8 mouse cellular contexts compared by ENCODE assay signal in genomic region chr17:29081618-29082381, GRCm38 (mm10). TPM values are rescaled to one million over a fixed set of nuclear protein-coding genes. Genes with fewer than 3 reads are reported as not detected.
DNase-seq lines count a peak whose midpoint lies in the region; ATAC-seq and TF ChIP-seq lines count a peak whose summit lies in the region.

No protein-coding gene starts in this region.

- no peak for ATAC-seq in heart, embryonic 14.5 days (ENCODE audit: insufficient number of reproducible peaks, insufficient read depth, low FRiP score, low read depth)
- ATAC-seq in limb, embryonic 13.5 days (ENCODE audit: low FRiP score, low read depth): no peak
- no peak for ATAC-seq in neural tube, embryonic 14.5 days (ENCODE audit: low read depth)

- H3K36me3 ChIP-seq in heart, embryonic 14.5 days (ENCODE audit: control insufficient read depth, insufficient read depth, low read length): no peaks in the 10 kb centered on the region
- H3K36me3 ChIP-seq in CH12.LX (replicated peaks in 1 of 2; ENCODE audit: control insufficient read depth in 1 of 2, insufficient read depth in 1 of 2, low read length in 1 of 2): peaks cover 0 to 6% of the 10 kb centered on the region in 2 experiments
- no peaks in the 10 kb centered on the region for H3K36me3 ChIP-seq in forebrain, embryonic 10.5 days (replicated peaks)
- no peaks in the 10 kb centered on the region for H3K36me3 ChIP-seq in limb, embryonic 13.5 days
- H3K36me3 ChIP-seq in neural tube, embryonic 14.5 days (ENCODE audit: control insufficient read depth, insufficient read depth, low read length): no peaks in the 10 kb centered on the region

- TF ChIP-seq CTCF in CH12.LX (conservative IDR thresholded peaks at IDR 0.05 in 1 of 2, IDR thresholded peaks at IDR 0.05 in 1 of 2; ENCODE audit: low read depth in 2 of 2, low read length in 2 of 2): no peak

- peak; percentile 38; the same call in 1 of the 2 replicates for TF ChIP-seq POLR2A in CH12.LX (IDR thresholded peaks at IDR 0.05; ENCODE audit: low read depth, low read length)

- WGBS in heart, embryonic 14.5 days: 29% methylated on average over 21 of the region's 21 CpGs
- WGBS in forebrain, embryonic 10.5 days: 5% methylated on average over 21 of the region's 21 CpGs
- WGBS in limb, embryonic 13.5 days: 5% methylated on average over 21 of the region's 21 CpGs
- 7% methylated on average over 21 of the region's 21 CpGs for WGBS in neural tube, embryonic 14.5 days

- TF ChIP-seq EP300 in CH12.LX (IDR thresholded peaks at IDR 0.05; ENCODE audit: low read length): peak; percentile 68

- no peak for DNase-seq in heart, postnatal 36 days
- DNase-seq in CH12.LX (ENCODE audit: extremely low read depth): peak; percentile 86
- DNase-seq in forebrain, embryonic 10.5 days (ENCODE audit: extremely low spot score, low spot score): no peak
- no peak for DNase-seq in spleen, postnatal 4 days (ENCODE audit: low spot score in 2 of 2)
- DNase-seq in ovary, adult 18-20 months (ENCODE audit: low spot score): no peak

- intact Hi-C loops in heart, postnatal 36 days (cut with DNase I): no loop called here

- H3K4me2 ChIP-seq in heart, embryonic 14.5 days (ENCODE audit: low read length): peak overlapping the region; percentile 46
- H3K4me2 ChIP-seq in CH12.LX (ENCODE audit: insufficient read depth, low read depth, poor library complexity, severe bottlenecking): peak overlapping the region; percentile 76
- peak overlapping the region; percentile 53 for H3K4me2 ChIP-seq in limb, embryonic 13.5 days (replicated peaks)
- H3K4me2 ChIP-seq in neural tube, embryonic 14.5 days (ENCODE audit: low read depth, low read length): peak overlapping the region; percentile 33; the same call in 1 of the 2 replicates

- H3K4me3 ChIP-seq in heart, embryonic 14.5 days (ENCODE audit: control insufficient read depth in 1 of 2, insufficient read depth in 1 of 2, low read depth in 1 of 2, low read length in 2 of 2): peak overlapping the region in 1 of 2 experiments; percentile 11; a peak in 1 of 4 replicates
- peak overlapping the region in 1 of 3 experiments; percentile 27 for H3K4me3 ChIP-seq in CH12.LX (replicated peaks in 1 of 3; ENCODE audit: low read depth in 2 of 3, low read length in 2 of 3, poor library complexity in 1 of 3)
- H3K4me3 ChIP-seq in forebrain, embryonic 10.5 days: peak overlapping the region; percentile 28
- peak overlapping the region; percentile 20 for H3K4me3 ChIP-seq in limb, embryonic 13.5 days
- H3K4me3 ChIP-seq in neural tube, embryonic 14.5 days (ENCODE audit: low read depth, low read length): peak overlapping the region; percentile 5; the same call in 1 of the 2 replicates

- no peak overlapping the region for H3K27ac ChIP-seq in heart, embryonic 14.5 days (replicated peaks in 1 of 2; ENCODE audit: control insufficient read depth in 1 of 2, insufficient read depth in 1 of 2, low read depth in 2 of 2, low read length in 2 of 2)
- peak overlapping the region; percentile 91 for H3K27ac ChIP-seq in CH12.LX (ENCODE audit: insufficient read depth, low read depth)
- peak overlapping the region; percentile 65 for H3K27ac ChIP-seq in forebrain, embryonic 10.5 days
- H3K27ac ChIP-seq in limb, embryonic 13.5 days: no peak overlapping the region
- H3K27ac ChIP-seq in neural tube, embryonic 14.5 days (ENCODE audit: low read depth, low read length): no peak overlapping the region

- H3K9me3 ChIP-seq in heart, embryonic 14.5 days (ENCODE audit: control insufficient read depth, low read length): no peaks in the 10 kb centered on the region
- peaks cover 11% of the 10 kb centered on the region for H3K9me3 ChIP-seq in CH12.LX (replicated peaks; ENCODE audit: low read length)
- H3K9me3 ChIP-seq in forebrain, embryonic 10.5 days: peaks cover 7% of the 10 kb centered on the region; the same call in 1 of the 2 replicates
- no peaks in the 10 kb centered on the region for H3K9me3 ChIP-seq in limb, embryonic 13.5 days
- H3K9me3 ChIP-seq in neural tube, embryonic 14.5 days (ENCODE audit: control insufficient read depth, low read length): no peaks in the 10 kb centered on the region

- no peak for TF ChIP-seq RAD21 in CH12.LX (IDR thresholded peaks at IDR 0.05; ENCODE audit: low read depth, low read length)

- H3K9ac ChIP-seq in heart, embryonic 14.5 days (ENCODE audit: low read length): no peak overlapping the region
- H3K9ac ChIP-seq in CH12.LX (ENCODE audit: insufficient read depth, low read depth): peak overlapping the region; percentile 92
- peak overlapping the region; percentile 13; the same call in 1 of the 2 replicates for H3K9ac ChIP-seq in limb, embryonic 13.5 days
- no peak overlapping the region for H3K9ac ChIP-seq in neural tube, embryonic 14.5 days (replicated peaks; ENCODE audit: low read depth, low read length)

- no peaks in the 10 kb centered on the region for H3K79me2 ChIP-seq in CH12.LX (replicated peaks; ENCODE audit: control insufficient read depth, extremely low read depth, insufficient read depth, poor library complexity, severe bottlenecking)

- peaks cover 20 to 28% of the 10 kb centered on the region in 2 experiments for H3K4me1 ChIP-seq in heart, embryonic 14.5 days (ENCODE audit: control insufficient read depth in 2 of 2, insufficient read depth in 2 of 2, low read length in 2 of 2)
- peaks cover 9 to 29% of the 10 kb centered on the region in 2 experiments for H3K4me1 ChIP-seq in CH12.LX (ENCODE audit: control insufficient read depth in 1 of 2, insufficient read depth in 2 of 2)
- H3K4me1 ChIP-seq in forebrain, embryonic 10.5 days: peaks cover 39% of the 10 kb centered on the region
- peaks cover 26% of the 10 kb centered on the region for H3K4me1 ChIP-seq in limb, embryonic 13.5 days
- 0 out of 2 replicates have a peak, but pooled peaks cover 8% of the 10 kb centered on the region for H3K4me1 ChIP-seq in neural tube, embryonic 14.5 days (ENCODE audit: control insufficient read depth, insufficient read depth, low read length)

- peaks cover 5% of the 10 kb centered on the region; the same call in 1 of the 2 replicates for H3K27me3 ChIP-seq in heart, embryonic 14.5 days (ENCODE audit: control insufficient read depth, insufficient read depth, low read length)
- no peaks in the 10 kb centered on the region for H3K27me3 ChIP-seq in CH12.LX (replicated peaks)
- H3K27me3 ChIP-seq in forebrain, embryonic 10.5 days (ENCODE audit: poor library complexity, severe bottlenecking): peaks cover 57% of the 10 kb centered on the region
- peaks cover 39% of the 10 kb centered on the region for H3K27me3 ChIP-seq in limb, embryonic 13.5 days
- no peaks in the 10 kb centered on the region; the same call in 1 of the 2 replicates for H3K27me3 ChIP-seq in neural tube, embryonic 14.5 days (ENCODE audit: control insufficient read depth, insufficient read depth, low read length)

- in situ Hi-C loops in CH12.LX (cut with MboI; ENCODE audit: low pct_ligation_motif_present, low pct_unique_long_range_greater_than_20kb, low sequenced_read_pairs): no loop called here

- dilution Hi-C loops in CH12.LX (cut with MboI; ENCODE audit: extremely low pct_ligation_motif_present, extremely low pct_unique_long_range_greater_than_20kb, low sequenced_read_pairs): no loop called here

TF ChIP-seq in CH12.LX, 34 proteins besides CTCF, POLR2A, EP300 and RAD21 (continues in another document):
- TF ChIP-seq NRF1 (IDR thresholded peaks at IDR 0.05; ENCODE audit: low read depth, low read length): no peak
- TF ChIP-seq NELFE (IDR thresholded peaks at IDR 0.05; ENCODE audit: low read depth, low read length): no peak
- TF ChIP-seq KAT2A (IDR thresholded peaks at IDR 0.05; ENCODE audit: insufficient replicate concordance, low read length): no peak
- TF ChIP-seq ZNF384 (IDR thresholded peaks at IDR 0.05; ENCODE audit: low read depth, low read length): peak; percentile 95
- peak; percentile 26; the same call in 1 of the 2 replicates for TF ChIP-seq MAZ (IDR thresholded peaks at IDR 0.05; ENCODE audit: low read depth, low read length)
- no peak; the same call in 1 of the 2 replicates for TF ChIP-seq MXI1 (IDR thresholded peaks at IDR 0.05; ENCODE audit: low read depth, low read length)
- no peak for TF ChIP-seq HCFC1 (IDR thresholded peaks at IDR 0.05; ENCODE audit: low read depth, low read length)
- TF ChIP-seq ZMIZ1 (IDR thresholded peaks at IDR 0.05; ENCODE audit: low read depth, low read length): no peak
- TF ChIP-seq POLR2AphosphoS2 (IDR thresholded peaks at IDR 0.05; ENCODE audit: low read depth, low read length): no peak
- TF ChIP-seq MAFK (IDR thresholded peaks at IDR 0.05; ENCODE audit: insufficient replicate concordance, low read length): peak; percentile 97

RNA-seq across cellular contexts. Expression of gene Cdkn1a, which starts 9.0 kb away (rescaled TPM):
- 51.7 and 57.7 TPM in 2 replicates for polyA plus RNA-seq in heart, embryonic 14.5 days (2014; fragmentation: Nextera tagmentation; extraction: Ambion mirVana)
- total RNA-seq in heart, postnatal 36 days (2021): 10 to 100 TPM; 40.8 to 83.9 TPM
- total RNA-seq in CH12.LX (2012; rRNA removed) (25.3 and 37.5 TPM in 2 replicates), CH12.LX (2014; rRNA removed) (9.1 and 10.6 TPM in 2 replicates)
- 55.0 and 59.1 TPM in 2 replicates for polyA plus RNA-seq in CH12.LX (2012; ENCODE audit: insufficient read length, low read depth)
- 14.0 and 16.8 TPM in 2 replicates for polyA plus RNA-seq in forebrain, embryonic 10.5 days (2016; fragmentation: Nextera tagmentation; extraction: Ambion mirVana)
- 91.0 and 92.1 TPM in 2 replicates for polyA plus RNA-seq in limb, embryonic 13.5 days (2015; fragmentation: Nextera tagmentation; extraction: Ambion mirVana)
- polyA plus RNA-seq in neural tube, embryonic 14.5 days (2014; fragmentation: Nextera tagmentation; extraction: Ambion mirVana): 59.8 and 81.1 TPM in 2 replicates

RNA-seq across cellular contexts. Expression of gene Rab44, which starts 32.1 kb away (rescaled TPM):
- 0.23 and 0.36 TPM in 2 replicates for polyA plus RNA-seq in heart, embryonic 14.5 days (2014; fragmentation: Nextera tagmentation; extraction: Ambion mirVana)
- under 1 TPM; 0.43 to 0.50 TPM for total RNA-seq in heart, postnatal 36 days (2021)
- total RNA-seq in CH12.LX (2012; rRNA removed): 0.17 and 0.34 TPM in 2 replicates
- 0.12 TPM in 1 of 2 replicates, not detected in the other for total RNA-seq in CH12.LX (2014; rRNA removed)
- 0.30 TPM in 1 of 2 replicates, not detected in the other for polyA plus RNA-seq in CH12.LX (2012; ENCODE audit: insufficient read length, low read depth)
- polyA plus RNA-seq in forebrain, embryonic 10.5 days (2016; fragmentation: Nextera tagmentation; extraction: Ambion mirVana): 0.20 and 0.25 TPM in 2 replicates
- 0.34 and 0.80 TPM in 2 replicates for polyA plus RNA-seq in limb, embryonic 13.5 days (2015; fragmentation: Nextera tagmentation; extraction: Ambion mirVana)
- not detected in 2 replicates for polyA plus RNA-seq in neural tube, embryonic 14.5 days (2014; fragmentation: Nextera tagmentation; extraction: Ambion mirVana)

RNA-seq across cellular contexts. Expression of gene Srsf3, which starts 49.4 kb away (rescaled TPM):
- polyA plus RNA-seq in heart, embryonic 14.5 days (2014; fragmentation: Nextera tagmentation; extraction: Ambion mirVana): 340 and 357 TPM in 2 replicates
- total RNA-seq in heart, postnatal 36 days (2021): 10 to 100 TPM; 54.9 to 60.9 TPM
- total RNA-seq in CH12.LX (2012; rRNA removed) (171 and 266 TPM in 2 replicates), CH12.LX (2014; rRNA removed) (380 and 479 TPM in 2 replicates)
- polyA plus RNA-seq in CH12.LX (2012; ENCODE audit: insufficient read length, low read depth): 687 and 712 TPM in 2 replicates
- 884 TPM in 2 replicates for polyA plus RNA-seq in forebrain, embryonic 10.5 days (2016; fragmentation: Nextera tagmentation; extraction: Ambion mirVana)
- 694 and 714 TPM in 2 replicates for polyA plus RNA-seq in limb, embryonic 13.5 days (2015; fragmentation: Nextera tagmentation; extraction: Ambion mirVana)
- 423 and 489 TPM in 2 replicates for polyA plus RNA-seq in neural tube, embryonic 14.5 days (2014; fragmentation: Nextera tagmentation; extraction: Ambion mirVana)

Comparison
In these comparisons a context has a peak if more than half of its experiments do, and no peak if none do; other contexts are left out.
1. H3K27ac ChIP-seq: peak in CH12.LX (single experiment) and forebrain, embryonic 10.5 days (single experiment); none in heart, embryonic 14.5 days (0 of 2), limb, embryonic 13.5 days (single experiment) and neural tube, embryonic 14.5 days (single experiment).
2. H3K9ac ChIP-seq: peak in CH12.LX (single experiment) and limb, embryonic 13.5 days (single experiment); none in heart, embryonic 14.5 days (single experiment) and neural tube, embryonic 14.5 days (single experiment).
3. Peak in every context shown above with its lines, with median percentiles within 50 percentile points of each other: H3K4me2 ChIP-seq.